Mouse (Mus musculus): Measurements from ENCODE around the gene Elovl2. TPM values are rescaled to one million over a fixed set of nuclear protein-coding genes. Genes with fewer than 3 reads are reported as not detected.

Gene Elovl2
- total and polyA plus RNA-seq, 2 experiments from 2014 or later: 31.5 to 34.1 TPM

DNA sequence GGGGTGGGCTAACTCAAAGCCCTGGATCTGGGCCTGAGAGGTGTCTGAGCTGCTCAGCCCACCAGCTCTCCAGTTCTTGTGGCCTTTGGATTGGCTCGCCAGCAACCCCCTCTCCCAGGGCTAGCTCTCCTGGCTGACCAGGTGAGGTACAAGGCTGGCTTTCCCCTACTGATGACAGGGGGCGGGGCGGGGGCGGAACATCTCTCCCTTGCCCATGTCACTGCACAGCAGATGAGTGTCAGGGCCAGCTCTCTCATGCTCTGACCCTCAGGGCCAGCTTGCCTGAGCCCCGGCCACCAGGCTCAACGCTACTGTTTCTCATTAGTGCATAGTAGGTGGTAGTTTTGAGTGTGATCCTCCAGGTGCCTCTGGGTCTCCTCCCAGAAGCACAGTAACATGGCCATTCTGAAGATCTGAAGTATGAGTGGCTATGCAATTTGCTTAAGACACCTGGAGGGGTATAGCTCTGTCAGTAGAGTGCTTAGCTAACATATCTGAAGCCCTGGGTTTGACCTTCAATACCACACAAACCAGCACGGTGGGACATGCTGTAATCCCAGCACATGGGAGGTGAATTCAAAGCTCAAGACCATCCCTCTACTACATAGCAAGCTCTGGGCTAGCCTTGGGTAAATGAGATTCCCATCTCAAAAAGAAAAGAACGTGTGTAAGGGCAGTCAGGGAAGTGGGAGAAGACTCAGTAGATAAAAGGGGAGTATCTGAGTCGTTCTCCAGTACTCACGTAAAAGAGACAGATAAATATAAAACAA, 18.0 kb upstream of the Elovl2 start:
- H3K36me3 ChIP-seq (ENCODE audit: insufficient read depth, low read length): no peaks in the 10 kb centered on the region
- no peak overlapping the region for H3K4me3 ChIP-seq (ENCODE audit: low read depth, low read length)
- no peak for DNase-seq (ENCODE audit: low spot score)
- no peak overlapping the region for H3K9ac ChIP-seq (replicated peaks; ENCODE audit: low read length, poor library complexity, severe bottlenecking)
- no peak overlapping the region for H3K27ac ChIP-seq (ENCODE audit: low read depth, low read length)
- 0 out of 2 replicates have a peak, but pooled peaks have one; percentile 23 for ATAC-seq (ENCODE audit: low FRiP score)
- no peaks in the 10 kb centered on the region for H3K4me1 ChIP-seq (ENCODE audit: insufficient read depth, low read length)
- no peaks in the 10 kb centered on the region for H3K27me3 ChIP-seq (ENCODE audit: insufficient read depth, low read length)
- H3K4me2 ChIP-seq (ENCODE audit: low read depth, low read length, poor library complexity, severe bottlenecking): no peak overlapping the region
- TF ChIP-seq CTCF (IDR thresholded peaks at IDR 0.05): no peak
- no peaks in the 10 kb centered on the region for H3K9me3 ChIP-seq (ENCODE audit: low read length)
- WGBS: 81% methylated on average over 10 of the region's 10 CpGs

DNA sequence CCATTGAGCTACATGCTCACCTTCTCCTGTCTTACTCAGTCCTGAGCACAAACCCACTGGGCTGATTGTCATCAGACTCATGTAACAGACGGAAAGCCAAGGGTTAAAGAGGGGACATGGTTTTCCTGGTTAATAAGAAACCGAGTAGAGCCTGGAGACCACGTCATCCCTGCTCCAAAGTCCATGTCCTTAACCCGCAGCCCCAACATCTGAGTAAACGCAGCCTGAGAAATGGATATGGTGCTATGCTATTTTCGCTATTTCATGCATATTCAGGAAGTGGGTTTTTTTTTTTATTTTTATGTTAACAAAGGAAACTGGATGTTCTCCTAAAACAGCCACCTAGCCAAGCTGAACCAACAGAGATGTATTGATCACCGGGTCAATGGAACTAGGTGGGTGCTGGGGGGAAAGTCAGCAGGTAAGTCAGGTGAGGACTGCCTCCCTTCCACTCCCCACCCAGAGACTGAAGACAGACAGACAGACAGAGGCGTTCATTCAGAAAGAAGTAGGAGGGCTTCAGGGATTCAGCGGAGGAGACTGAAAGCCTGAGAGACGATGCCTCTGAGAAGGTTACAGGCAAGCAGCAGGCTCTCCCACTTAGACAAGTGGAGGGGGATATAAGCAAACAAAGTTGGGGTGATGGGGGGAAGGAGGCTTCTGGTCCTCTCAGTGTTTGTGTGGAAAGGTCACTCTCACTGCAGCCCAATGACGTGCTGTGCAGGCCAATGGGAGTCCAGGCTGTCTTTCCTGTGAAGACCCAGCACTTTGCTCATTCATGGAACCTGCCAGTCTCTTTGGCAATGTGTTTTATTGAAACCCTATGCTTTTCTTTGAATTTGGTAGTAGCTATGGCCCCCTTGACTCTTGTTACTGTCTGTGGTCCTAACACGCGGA, 15.9 kb upstream of the Elovl2 start:
- WGBS: 78% methylated on average over 13 of the region's 13 CpGs
- Histone ChIP-seq H3K4me2 (ENCODE audit: low read depth, low read length, poor library complexity, severe bottlenecking) (no peak overlapping the region), H3K4me1 (ENCODE audit: insufficient read depth, low read length) (no peaks in the 10 kb centered on the region), H3K27ac (ENCODE audit: low read depth, low read length) (no peak overlapping the region), H3K36me3 (ENCODE audit: insufficient read depth, low read length) (no peaks in the 10 kb centered on the region), H3K27me3 (ENCODE audit: insufficient read depth, low read length) (no peaks in the 10 kb centered on the region), H3K9ac (replicated peaks; ENCODE audit: low read length, poor library complexity, severe bottlenecking) (no peak overlapping the region), H3K4me3 (ENCODE audit: low read depth, low read length) (no peak overlapping the region), H3K9me3 (ENCODE audit: low read length) (no peaks in the 10 kb centered on the region)
- ATAC-seq (ENCODE audit: low FRiP score) (no peak), DNase-seq (ENCODE audit: low spot score) (no peak)
- no peak for TF ChIP-seq CTCF (IDR thresholded peaks at IDR 0.05)

DNA sequence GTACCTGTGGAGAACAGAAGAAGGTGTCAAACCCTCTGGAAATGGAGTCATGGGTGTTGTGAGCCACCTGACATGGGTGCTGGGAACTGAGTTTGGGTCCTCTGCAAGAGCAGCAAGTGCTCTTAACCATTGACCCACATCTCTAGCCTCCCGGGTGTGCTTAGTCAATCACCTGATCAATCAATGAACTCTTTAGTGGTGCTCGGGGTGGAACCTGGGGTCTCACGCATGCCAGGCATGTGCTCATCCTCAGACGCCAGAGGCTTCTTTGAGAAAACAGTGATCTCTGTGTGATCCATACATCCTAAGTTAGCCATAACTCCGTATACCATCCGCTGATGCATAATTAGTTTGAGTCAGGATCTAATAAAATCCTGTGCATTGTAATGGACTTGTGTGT, 15.0 kb upstream of the Elovl2 start:
- H3K36me3 ChIP-seq (ENCODE audit: insufficient read depth, low read length): no peaks in the 10 kb centered on the region
- ATAC-seq (ENCODE audit: low FRiP score): no peak
- no peak overlapping the region for H3K27ac ChIP-seq (ENCODE audit: low read depth, low read length)
- H3K27me3 ChIP-seq (ENCODE audit: insufficient read depth, low read length): no peaks in the 10 kb centered on the region
- DNase-seq (ENCODE audit: low spot score): no peak
- 87% methylated on average over 6 of the region's 6 CpGs for WGBS
- H3K9ac ChIP-seq (replicated peaks; ENCODE audit: low read length, poor library complexity, severe bottlenecking): no peak overlapping the region
- no peak overlapping the region for H3K4me2 ChIP-seq (ENCODE audit: low read depth, low read length, poor library complexity, severe bottlenecking)
- H3K4me3 ChIP-seq (ENCODE audit: low read depth, low read length): no peak overlapping the region
- H3K4me1 ChIP-seq (ENCODE audit: insufficient read depth, low read length): no peaks in the 10 kb centered on the region
- TF ChIP-seq CTCF (IDR thresholded peaks at IDR 0.05): no peak
- no peaks in the 10 kb centered on the region for H3K9me3 ChIP-seq (ENCODE audit: low read length)

DNA sequence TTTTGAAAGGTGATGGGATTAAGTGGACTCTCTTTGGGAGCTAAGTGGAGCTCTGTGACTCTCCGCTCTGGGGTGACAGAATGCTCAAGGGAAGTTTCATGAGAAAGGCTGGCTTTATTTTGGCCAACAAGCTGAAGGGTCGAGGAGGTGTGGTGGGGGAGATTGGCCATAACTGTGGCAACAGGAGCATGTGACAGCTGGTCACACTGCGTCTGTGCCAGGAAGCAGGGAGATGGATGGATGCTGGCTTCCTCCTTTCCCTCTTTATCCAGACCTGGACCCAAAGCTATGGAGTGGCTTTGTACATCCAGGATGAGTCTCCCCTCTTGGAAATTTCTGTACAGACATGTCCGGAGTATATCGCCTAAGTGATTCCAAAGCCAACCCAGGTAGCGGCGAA, 13.0 kb upstream of the Elovl2 start:
- H3K36me3 ChIP-seq (ENCODE audit: insufficient read depth, low read length): no peaks in the 10 kb centered on the region
- no peak overlapping the region for H3K27ac ChIP-seq (ENCODE audit: low read depth, low read length)
- H3K4me2 ChIP-seq (ENCODE audit: low read depth, low read length, poor library complexity, severe bottlenecking): no peak overlapping the region
- H3K4me1 ChIP-seq (ENCODE audit: insufficient read depth, low read length): no peaks in the 10 kb centered on the region
- no peak overlapping the region for H3K9ac ChIP-seq (replicated peaks; ENCODE audit: low read length, poor library complexity, severe bottlenecking)
- DNase-seq (ENCODE audit: low spot score) (no peak), ATAC-seq (ENCODE audit: low FRiP score) (no peak)
- H3K4me3 ChIP-seq (ENCODE audit: low read depth, low read length): no peak overlapping the region
- WGBS: 91% methylated on average over 7 of the region's 7 CpGs
- H3K27me3 ChIP-seq (ENCODE audit: insufficient read depth, low read length): no peaks in the 10 kb centered on the region
- no peak for TF ChIP-seq CTCF (IDR thresholded peaks at IDR 0.05)
- H3K9me3 ChIP-seq (ENCODE audit: low read length): no peaks in the 10 kb centered on the region

DNA sequence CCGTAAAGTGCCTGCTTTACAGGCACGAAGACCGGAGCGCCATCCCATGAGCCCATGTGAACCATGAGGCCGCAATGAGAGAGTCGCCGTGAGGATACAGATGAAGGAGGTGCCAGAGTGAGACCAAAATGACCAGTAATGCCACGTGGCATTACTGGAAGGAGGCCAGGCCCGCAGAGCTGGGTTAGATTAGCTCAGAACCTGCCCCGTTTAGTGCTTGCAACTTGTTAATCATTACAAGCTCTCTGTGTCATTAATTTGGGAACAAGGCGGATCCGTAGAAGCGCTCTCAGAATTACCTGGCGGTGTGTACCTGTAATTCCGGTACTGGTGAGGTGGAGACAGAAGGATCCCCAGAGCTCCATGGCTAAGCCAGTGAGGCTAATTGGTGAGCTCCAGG, 12.0 kb upstream of the Elovl2 start:
- Histone ChIP-seq H3K9me3 (ENCODE audit: low read length) (no peaks in the 10 kb centered on the region), H3K9ac (replicated peaks; ENCODE audit: low read length, poor library complexity, severe bottlenecking) (no peak overlapping the region), H3K4me2 (ENCODE audit: low read depth, low read length, poor library complexity, severe bottlenecking) (no peak overlapping the region), H3K4me1 (ENCODE audit: insufficient read depth, low read length) (no peaks in the 10 kb centered on the region), H3K36me3 (ENCODE audit: insufficient read depth, low read length) (no peaks in the 10 kb centered on the region), H3K4me3 (ENCODE audit: low read depth, low read length) (no peak overlapping the region), H3K27me3 (ENCODE audit: insufficient read depth, low read length) (no peaks in the 10 kb centered on the region), H3K27ac (ENCODE audit: low read depth, low read length) (no peak overlapping the region)
- TF ChIP-seq CTCF (IDR thresholded peaks at IDR 0.05): no peak
- WGBS: 95% methylated on average over 15 of the region's 15 CpGs
- ATAC-seq (ENCODE audit: low FRiP score) (no peak), DNase-seq (ENCODE audit: low spot score) (no peak)
